Mouse (Mus musculus) right cerebral cortex, postnatal 4 days (tissue): Measurements from ENCODE around the gene Gm13889.

ENCODE experiments used
- DNase-seq: peaks from one replicate; pipeline ENCODE4 v3.0.0-alpha.2; 2022

Gm13889 gene

GRCm38 (mm10) chr2:93956908-93957784 is at the start of gene Gm13889:
Gene Gm13889 (minus strand): TSS chr2:93957201.
- DNase-seq, result peak; percentile 88

- peak; percentile 97 for DNase-seq
Observed at GRCm38 (mm10) chr2:94002331-94002730, 45.3 kb upstream of the Gm13889 start.

GRCm38 (mm10) chr2:94001918-94002317 is 44.9 kb upstream of the Gm13889 start:
- no peak for DNase-seq

- DNase-seq, result no peak
Observed at GRCm38 (mm10) chr2:94001411-94001810, 44.4 kb upstream of the Gm13889 start.

- no peak for DNase-seq
Observed at GRCm38 (mm10) chr2:93996254-93996653, 39.3 kb upstream of the Gm13889 start, which contains the start of gene Gm27027. Gene Gm27027 (minus strand): TSS chr2:93996354.

- no peak for DNase-seq
Observed at GRCm38 (mm10) chr2:93992810-93993209, 35.8 kb upstream of the Gm13889 start.

GRCm38 (mm10) chr2:93992259-93992658 is 35.3 kb upstream of the Gm13889 start:
- no peak for DNase-seq

- DNase-seq, result no peak
Observed at GRCm38 (mm10) chr2:93991336-93991735, 34.3 kb upstream of the Gm13889 start.

GRCm38 (mm10) chr2:93988440-93988839 is 31.4 kb upstream of the Gm13889 start:
- DNase-seq, result no peak

GRCm38 (mm10) chr2:93982457-93983235 is 25.6 kb upstream of the Gm13889 start:
- DNase-seq, result no peak

- no peak for DNase-seq
Observed at GRCm38 (mm10) chr2:93979249-93980120, 22.5 kb upstream of the Gm13889 start.

- DNase-seq, result peak; percentile 65
Observed at GRCm38 (mm10) chr2:93976436-93977252, 19.6 kb upstream of the Gm13889 start.

GRCm38 (mm10) chr2:93975526-93976435 is 18.8 kb upstream of the Gm13889 start:
- DNase-seq, result no peak

GRCm38 (mm10) chr2:93975041-93975440 is 18.0 kb upstream of the Gm13889 start:
- no peak for DNase-seq

- DNase-seq, result no peak
Observed at GRCm38 (mm10) chr2:93971647-93972046, 14.6 kb upstream of the Gm13889 start.

GRCm38 (mm10) chr2:93964494-93965160 is 7.6 kb upstream of the Gm13889 start:
- DNase-seq, result peak; percentile 31

GRCm38 (mm10) chr2:93963802-93964201 is 6.8 kb upstream of the Gm13889 start:
- no peak for DNase-seq

GRCm38 (mm10) chr2:93961716-93962115 is 4.7 kb upstream of the Gm13889 start:
- DNase-seq, result no peak

- no peak for DNase-seq
Observed at GRCm38 (mm10) chr2:93959346-93959745, 2.3 kb upstream of the Gm13889 start.

GRCm38 (mm10) chr2:93958216-93958615 is 1.2 kb upstream of the Gm13889 start:
- no peak for DNase-seq
